Mouse (Mus musculus) MEL (cell line): ENCODE results near the gene Tsga10ip.

Source experiments
- CHD2 ChIP-seq: IDR thresholded peaks from 2 replicates; pipeline ENCODE4 v1.6.1; 2011; ENCODE audit warnings: low read length, improper control_type of control experiment
- CTCF ChIP-seq, 3 experiments: IDR thresholded peaks in 2 of 3; conservative IDR thresholded peaks in 1 of 3; 2 replicates each; pipeline ENCODE4 v1.5.1; 2011 to 2012; ENCODE audit warnings: low read length in 3 of 3, low read depth in 2 of 3, mild to moderate bottlenecking in 2 of 3, improper control_type of control experiment in 1 of 3, inconsistent platforms in 1 of 3, mixed read lengths in 1 of 3, moderate library complexity in 1 of 3; ENCODE audit not compliant: control insufficient read depth in 1 of 3, insufficient read depth in 1 of 3, poor library complexity in 1 of 3, severe bottlenecking in 1 of 3
- EP300 ChIP-seq, 2 experiments: IDR thresholded peaks; 2 replicates each; pipeline ENCODE4 v1.6.1; 2011; ENCODE audit warnings: improper control_type of control experiment in 2 of 2, low read length in 2 of 2, low read depth in 1 of 2, mild to moderate bottlenecking in 1 of 2
- MEF2A ChIP-seq: IDR thresholded peaks from 2 replicates; pipeline ENCODE4 v1.6.1; 2014; ENCODE audit warnings: low read depth, mild to moderate bottlenecking, inconsistent platforms, low read length, improper control_type of control experiment; ENCODE audit not compliant: poor library complexity, insufficient replicate concordance, severe bottlenecking; ENCODE audit errors: extremely low read depth
- NRF1 ChIP-seq: IDR thresholded peaks from 2 replicates; pipeline ENCODE4 v1.6.1; 2014; ENCODE audit warnings: low read depth, mild to moderate bottlenecking, inconsistent platforms, low read length, improper control_type of control experiment, moderate library complexity; ENCODE audit not compliant: poor library complexity, insufficient read depth, severe bottlenecking
- POLR2A ChIP-seq, 2 experiments: IDR thresholded peaks; 2 replicates each; pipeline ENCODE4 v1.6.1; 2011 to 2012; ENCODE audit warnings: low read length in 2 of 2, mild to moderate bottlenecking in 2 of 2, control low read depth in 1 of 2, improper control_type of control experiment in 1 of 2, low read depth in 1 of 2, moderate library complexity in 1 of 2; ENCODE audit not compliant: control insufficient read depth in 1 of 2, insufficient read depth in 1 of 2, poor library complexity in 1 of 2
- RAD21 ChIP-seq: IDR thresholded peaks from 2 replicates; pipeline ENCODE4 v1.6.1; 2011; ENCODE audit warnings: mild to moderate bottlenecking, low read depth, low read length, improper control_type of control experiment
- UBTF ChIP-seq: IDR thresholded peaks from 2 replicates; pipeline ENCODE4 v1.6.1; 2012; ENCODE audit warnings: low read depth, mild to moderate bottlenecking, inconsistent platforms, low read length, improper control_type of control experiment, moderate library complexity, borderline replicate concordance; ENCODE audit not compliant: insufficient read depth

DNA sequence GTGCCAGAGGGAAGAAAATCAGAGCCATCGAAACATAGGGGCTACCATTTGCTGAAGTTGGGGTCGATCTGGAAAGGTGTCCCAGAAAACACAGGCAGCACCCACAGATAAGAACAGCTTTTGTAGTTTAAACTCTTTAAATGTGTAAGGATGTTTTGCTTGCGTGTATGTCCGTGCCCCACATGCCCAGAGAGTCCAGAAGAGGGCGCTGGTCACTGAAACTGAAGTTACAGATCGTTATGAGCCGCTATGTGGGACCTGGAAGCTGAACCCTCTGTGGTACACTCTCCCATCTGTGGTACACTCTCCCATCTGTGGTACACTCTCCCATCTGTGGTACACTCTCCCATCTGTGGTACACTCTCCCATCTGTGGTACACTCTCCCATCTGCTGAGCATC is 4.8 kb upstream of the Tsga10ip start:
- TF ChIP-seq CHD2 (no peak), EP300 (IDR thresholded peaks at IDR 0.05; ENCODE audit: low read depth in 1 of 2, low read length in 2 of 2) (no peak), POLR2A (IDR thresholded peaks at IDR 0.05; ENCODE audit: control insufficient read depth in 1 of 2, insufficient read depth in 1 of 2, low read depth in 1 of 2, low read length in 2 of 2, poor library complexity in 1 of 2) (no peak), RAD21 (peak; percentile 33), CTCF (IDR thresholded peaks at IDR 0.05 in 2 of 3, conservative IDR thresholded peaks at IDR 0.05 in 1 of 3; ENCODE audit: control insufficient read depth in 1 of 3, insufficient read depth in 1 of 3, low read depth in 2 of 3, low read length in 3 of 3, poor library complexity in 1 of 3, severe bottlenecking in 1 of 3) (peak; percentile 51 to 72 (median 62); a peak in 5 of 6 replicates), MEF2A (no peak), NRF1 (no peak), UBTF (no peak)
